Mouse (Mus musculus) monocyte, adult 2 months (primary cell): ENCODE measurements around the gene 9330161L09Rik.
"Not testable (repeated sequence)": the region's sequence is repeated elsewhere in the genome, so short reads cannot be mapped to it uniquely, and the experiment has no call there.

ENCODE experiments used
- DNase-seq, 2 experiments: peaks; one replicate each; pipeline ENCODE4 v3.0.0; 2022; ENCODE audit warnings: low spot score in 2 of 2, low read depth in 1 of 2

The 9330161L09Rik gene

GRCm38 (mm10) chr12:103407720-103408119 lies at the start of gene 9330161L09Rik:
Gene 9330161L09Rik (minus strand): TSS chr12:103407820.
- DNase-seq: no peak

GRCm38 (mm10) chr12:103457140-103457539 lies 49.5 kb upstream of the 9330161L09Rik start, which contains the start of gene Ifi27l2b:
Gene Ifi27l2b (minus strand): TSS chr12:103457223.
- DNase-seq: no peak

- not testable (repeated sequence) for DNase-seq
Observed at GRCm38 (mm10) chr12:103456727-103457126, 49.1 kb upstream of the 9330161L09Rik start.

GRCm38 (mm10) chr12:103453361-103453760 lies 45.7 kb upstream of the 9330161L09Rik start:
- no peak for DNase-seq

GRCm38 (mm10) chr12:103445060-103445459 lies 37.4 kb upstream of the 9330161L09Rik start:
- no peak for DNase-seq

GRCm38 (mm10) chr12:103444261-103444660 lies 36.6 kb upstream of the 9330161L09Rik start:
- not testable (repeated sequence) for DNase-seq

GRCm38 (mm10) chr12:103443524-103443923 lies 35.9 kb upstream of the 9330161L09Rik start, which contains the start of gene Ifi27l2a:
Gene Ifi27l2a (minus strand): TSS chr12:103443680.
- no peak for DNase-seq

GRCm38 (mm10) chr12:103437601-103438000 lies 30.0 kb upstream of the 9330161L09Rik start:
- no peak for DNase-seq

GRCm38 (mm10) chr12:103434861-103435260 lies 27.2 kb upstream of the 9330161L09Rik start:
- DNase-seq: no peak

GRCm38 (mm10) chr12:103433986-103434731 lies 26.5 kb upstream of the 9330161L09Rik start, which contains the start of gene Ifi27:
Gene Ifi27 (plus strand): TSS chr12:103434211.
- peak; percentile 43 to 50 for DNase-seq

- DNase-seq: no peak
Observed at GRCm38 (mm10) chr12:103433430-103433829, 25.8 kb upstream of the 9330161L09Rik start.

GRCm38 (mm10) chr12:103426710-103427109 lies 19.1 kb upstream of the 9330161L09Rik start:
- DNase-seq: no peak

GRCm38 (mm10) chr12:103425729-103426470 lies 18.3 kb upstream of the 9330161L09Rik start, which contains the start of gene Ddx24:
Gene Ddx24 (minus strand): TSS chr12:103425830.
- peak; percentile 97 for DNase-seq

GRCm38 (mm10) chr12:103425016-103425728 lies 17.6 kb upstream of the 9330161L09Rik start:
- no peak for DNase-seq

- DNase-seq: no peak
Observed at GRCm38 (mm10) chr12:103408144-103408543, 524 bp upstream of the 9330161L09Rik start.

GRCm38 (mm10) chr12:103404131-103404530 lies 3.5 kb downstream of the 9330161L09Rik start:
- DNase-seq: no peak

- no peak for DNase-seq
Observed at GRCm38 (mm10) chr12:103396751-103397150, 10.9 kb downstream of the 9330161L09Rik start.

GRCm38 (mm10) chr12:103395486-103396275 lies 11.9 kb downstream of the 9330161L09Rik start:
- no peak for DNase-seq

GRCm38 (mm10) chr12:103393528-103393927 lies 14.1 kb downstream of the 9330161L09Rik start:
- no peak for DNase-seq

GRCm38 (mm10) chr12:103391098-103391497 lies 16.5 kb downstream of the 9330161L09Rik start:
- DNase-seq: no peak
